Mouse (Mus musculus) T-helper 1 cell (primary cell): Measurements from ENCODE around the gene Espn.

Source experiments
- in situ Hi-C: fragments of 300-600 bp; cut with MboI, MseI; formaldehyde crosslinking; loops from one replicate; pipeline ENCODE4 v1.15.1; 2025; ENCODE audit warnings: high pct_unique_total_duplicates

Espn gene

GRCm38 (mm10) chr4:152150546-152150945, 1.6 kb downstream of the Espn start:
- in situ Hi-C loops = no loop called here

- in situ Hi-C loops = no loop called here
Observed at GRCm38 (mm10) chr4:152146033-152146827, 5.9 kb downstream of the Espn start.

- in situ Hi-C loops = no loop called here
Observed at GRCm38 (mm10) chr4:152145473-152145872, 6.7 kb downstream of the Espn start.

- in situ Hi-C loops = no loop called here
Observed at GRCm38 (mm10) chr4:152143632-152144031, 8.5 kb downstream of the Espn start.

GRCm38 (mm10) chr4:152141521-152142135, 10.5 kb downstream of the Espn start:
- in situ Hi-C loops = no loop called here

- in situ Hi-C loops = no loop called here
Observed at GRCm38 (mm10) chr4:152140441-152140840, 11.7 kb downstream of the Espn start.

- in situ Hi-C loops = no loop called here
Observed at GRCm38 (mm10) chr4:152138497-152139260, 13.5 kb downstream of the Espn start.

GRCm38 (mm10) chr4:152136876-152137250, 15.3 kb downstream of the Espn start:
- in situ Hi-C loops = no loop called here

GRCm38 (mm10) chr4:152136112-152136875, 15.9 kb downstream of the Espn start:
- in situ Hi-C loops = no loop called here

- in situ Hi-C loops = no loop called here
Observed at GRCm38 (mm10) chr4:152135363-152135762, 16.8 kb downstream of the Espn start.

GRCm38 (mm10) chr4:152134507-152134906, 17.7 kb downstream of the Espn start:
- in situ Hi-C loops = no loop called here

- in situ Hi-C loops = no loop called here
Observed at GRCm38 (mm10) chr4:152133213-152133612, 19.0 kb downstream of the Espn start.

GRCm38 (mm10) chr4:152132772-152133169, 19.4 kb downstream of the Espn start:
- in situ Hi-C loops = no loop called here

- in situ Hi-C loops = no loop called here
Observed at GRCm38 (mm10) chr4:152131809-152132771, 20.1 kb downstream of the Espn start.

GRCm38 (mm10) chr4:152130771-152131653, 21.2 kb downstream of the Espn start:
- in situ Hi-C loops = no loop called here

GRCm38 (mm10) chr4:152129395-152129930, 22.7 kb downstream of the Espn start:
- in situ Hi-C loops = no loop called here

GRCm38 (mm10) chr4:152128784-152129183, 23.4 kb downstream of the Espn start:
- in situ Hi-C loops = no loop called here

- in situ Hi-C loops = no loop called here
Observed at GRCm38 (mm10) chr4:152127884-152128283, 24.3 kb downstream of the Espn start.
